Mouse (Mus musculus) B cell, adult 67 days (primary cell): Measurements from ENCODE around the gene Prss32. TPM values are rescaled to one million over a fixed set of nuclear protein-coding genes. Genes with fewer than 3 reads are reported as not detected.

Source experiments
- total RNA-seq, 2 experiments: library from RNA; stranded (reverse); gene quantifications; 4 replicates each; pipeline ENCODE4 v1.2.4; 2023

The Prss32 gene
- total RNA-seq: not detected

GRCm38 (mm10) chr17:23843812-23844273, at the start of gene Prss32, which contains the start of gene Prss41:
Prss32 (plus strand) TSS chr17:23843855.
Prss41 (minus strand) TSS chr17:23844172.

DNA sequence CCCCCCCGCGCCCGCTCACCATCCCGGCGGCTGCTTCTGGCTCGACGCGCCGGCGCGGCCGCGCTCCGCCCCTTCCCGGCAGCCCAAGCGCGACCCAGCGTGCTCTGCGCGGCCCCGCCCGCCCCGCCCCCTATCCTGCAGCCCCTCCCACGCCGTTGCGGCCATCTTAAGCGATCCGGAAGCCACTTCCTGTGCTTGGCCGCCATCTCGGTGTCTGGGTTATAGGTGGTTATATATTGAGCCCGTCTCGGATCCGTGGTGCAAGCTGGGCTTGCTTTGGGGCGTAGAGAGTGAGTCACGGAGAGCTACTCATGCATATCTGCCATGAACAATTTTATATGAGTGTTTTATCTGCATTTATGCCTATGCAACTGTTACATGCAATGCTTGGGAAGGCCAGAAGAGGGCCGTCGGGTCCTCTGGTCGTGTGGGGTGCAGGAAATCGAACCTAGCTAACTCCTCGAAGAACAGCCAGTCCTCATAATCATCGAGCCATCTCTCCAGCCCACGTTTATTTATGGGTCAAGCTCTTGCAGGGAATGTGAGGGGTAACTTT, 14.5 kb upstream of the Prss32 start, which contains the start of gene Elob:
Gene Elob (minus strand): TSS at position 73 of the 556 bp plus-strand sequence.

GRCm38 (mm10) chr17:23836006-23836575, 7.6 kb upstream of the Prss32 start, which contains the start of gene Prss33:
Prss33 (minus strand) TSS chr17:23836056.

DNA sequence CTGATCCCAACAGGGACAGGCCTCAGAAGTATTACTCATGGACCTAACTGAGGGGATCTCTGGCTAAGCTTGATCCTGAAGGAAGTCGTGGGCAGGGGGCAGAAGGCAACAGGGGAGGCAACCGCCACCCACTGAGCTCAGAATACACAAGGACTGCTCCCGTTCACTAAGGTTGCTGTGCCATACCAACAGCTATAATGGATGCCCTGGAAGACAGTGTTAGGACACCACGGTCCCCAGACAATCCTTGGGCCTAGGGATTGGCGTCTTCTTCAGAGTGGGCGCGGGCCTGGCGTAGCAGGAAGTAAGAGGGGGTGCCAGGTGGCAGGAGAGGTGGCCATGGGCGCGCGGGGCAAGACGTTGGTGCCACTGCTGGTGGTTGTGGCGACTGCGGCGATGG, 24.1 kb downstream of the Prss32 start, which contains the start of gene Prss21:
Gene Prss21 (plus strand): TSS at position 301 of the 400 bp plus-strand sequence.

GRCm38 (mm10) chr17:23880576-23880975, 36.9 kb downstream of the Prss32 start, which contains the start of the genes Dcpp1 and Dcpp2:
Dcpp1 (plus strand) TSS chr17:23880876.
Dcpp2 (plus strand) TSS chr17:23880880.

Other genes starting within 250 kb of the Prss32 start
- gene Zfp13, start 244.4 kb upstream of the Prss32 start, total RNA-seq: not detected
- not detected for gene Zscan10, start 243.0 kb upstream of the Prss32 start, total RNA-seq
- not detected for gene Mmp25, start 198.6 kb upstream of the Prss32 start, total RNA-seq
- gene Bicdl2, start 183.3 kb upstream of the Prss32 start, total RNA-seq: under 1 TPM in 1 of 2 experiments, not detected in 1; 0.36 TPM
- gene Hcfc1r1, start 170.3 kb upstream of the Prss32 start, total RNA-seq: 10 to 100 TPM; 40.1 to 46.3 TPM
- gene Thoc6, start 170.0 kb upstream of the Prss32 start, total RNA-seq: 10 to 100 TPM; 24.5 to 27.7 TPM
- 10 to 100 TPM; 10.2 to 15.2 TPM for gene Tnfrsf12a, start 166.4 kb upstream of the Prss32 start, total RNA-seq
- gene Cldn6, start 164.6 kb upstream of the Prss32 start, total RNA-seq: not detected
- gene Cldn9, start 159.8 kb upstream of the Prss32 start, total RNA-seq: not detected
- not detected for gene 1520401A03Rik, start 121.1 kb upstream of the Prss32 start, total RNA-seq
- gene Pkmyt1, start 117.5 kb upstream of the Prss32 start, total RNA-seq: 10 to 100 TPM; 32.9 to 38.9 TPM
- 1 to 10 TPM in 1 of 2 experiments, under 1 TPM in 1; 0.20 to 1.0 TPM for gene Paqr4, start 103.0 kb upstream of the Prss32 start, total RNA-seq
- gene Kremen2, start 98.0 kb upstream of the Prss32 start, total RNA-seq: not detected
- gene Flywch1, start 72.3 kb upstream of the Prss32 start, total RNA-seq: 10 to 100 TPM; 24.9 to 32.8 TPM
- not detected for gene Flywch2, start 57.8 kb upstream of the Prss32 start, total RNA-seq
- gene Srrm2, start 53.3 kb upstream of the Prss32 start, total RNA-seq: 1,000 to 10,000 TPM; 1,310 to 1,340 TPM
- 100 to 1,000 TPM; 164 to 171 TPM for gene Elob, start 14.7 kb upstream of the Prss32 start, total RNA-seq
- gene Prss33, start 7.8 kb upstream of the Prss32 start, total RNA-seq: not detected
- gene Prss41, start 317 bp downstream of the Prss32 start, total RNA-seq: under 1 TPM in 1 of 2 experiments, not detected in 1; 0.41 TPM
- not detected for gene Prss21, start 24.2 kb downstream of the Prss32 start, total RNA-seq
- gene Dcpp1, start 37.0 kb downstream of the Prss32 start, total RNA-seq: not detected
- gene Dcpp2, start 37.0 kb downstream of the Prss32 start, total RNA-seq: not detected
- not detected for gene Dcpp3, start 73.6 kb downstream of the Prss32 start, total RNA-seq
- gene Sbp, start 97.8 kb downstream of the Prss32 start, total RNA-seq: not detected
- gene Sbpl, start 111.4 kb downstream of the Prss32 start, total RNA-seq: not detected
- gene Prss30, start 136.7 kb downstream of the Prss32 start, total RNA-seq: not detected
- gene Prss22, start 154.2 kb downstream of the Prss32 start, total RNA-seq: not detected
- not detected for gene Prss27, start 194.3 kb downstream of the Prss32 start, total RNA-seq
- 10 to 100 TPM; 34.4 to 38.7 TPM for gene Kctd5, start 229.6 kb downstream of the Prss32 start, total RNA-seq